Mouse (Mus musculus): ENCODE data around the gene Crb3.

Crb3 gene

DNA sequence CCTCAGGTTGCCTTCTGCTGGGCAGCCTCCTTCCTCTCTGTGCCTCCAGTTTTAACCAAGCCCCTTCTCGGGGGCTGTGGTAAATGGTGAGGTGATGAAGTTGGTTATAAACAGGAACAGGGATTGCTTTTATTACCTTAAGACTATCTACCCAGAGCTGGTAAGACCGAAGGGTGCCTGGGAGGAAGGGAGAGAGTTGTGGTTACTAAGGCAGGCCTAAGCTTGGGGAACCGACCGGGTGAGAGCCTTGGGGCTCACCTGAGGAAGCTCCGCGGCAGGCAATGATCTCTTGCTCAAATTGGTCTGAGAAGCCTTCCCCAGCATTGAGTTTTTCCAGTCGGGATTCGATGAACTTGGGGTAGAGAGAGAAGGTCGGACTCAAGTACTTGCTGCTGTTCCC, 11.4 kb downstream of the Crb3 start:
- no peaks in the 10 kb centered on the region for H3K9me3 ChIP-seq (ENCODE audit: low read length)
- H3K36me3 ChIP-seq (ENCODE audit: insufficient read depth, low read length) = peaks cover 8% of the 10 kb centered on the region; the same call in 1 of the 2 replicates
- H3K27me3 ChIP-seq (ENCODE audit: insufficient read depth, low read length) = peaks cover 30% of the 10 kb centered on the region
- H3K4me1 ChIP-seq (replicated peaks; ENCODE audit: low read depth, low read length) = peaks cover 59% of the 10 kb centered on the region
- peak overlapping the region; percentile 52 for H3K4me3 ChIP-seq (replicated peaks; ENCODE audit: low read length)
- no peak for TF ChIP-seq NANOG (IDR thresholded peaks at IDR 0.05; ENCODE audit: borderline replicate concordance, low read length)
- no peak for TF ChIP-seq POU5F1 (IDR thresholded peaks at IDR 0.05; ENCODE audit: borderline replicate concordance, low read length)
- TF ChIP-seq CTCF (conservative IDR thresholded peaks at IDR 0.05; ENCODE audit: low read length) = no peak

DNA sequence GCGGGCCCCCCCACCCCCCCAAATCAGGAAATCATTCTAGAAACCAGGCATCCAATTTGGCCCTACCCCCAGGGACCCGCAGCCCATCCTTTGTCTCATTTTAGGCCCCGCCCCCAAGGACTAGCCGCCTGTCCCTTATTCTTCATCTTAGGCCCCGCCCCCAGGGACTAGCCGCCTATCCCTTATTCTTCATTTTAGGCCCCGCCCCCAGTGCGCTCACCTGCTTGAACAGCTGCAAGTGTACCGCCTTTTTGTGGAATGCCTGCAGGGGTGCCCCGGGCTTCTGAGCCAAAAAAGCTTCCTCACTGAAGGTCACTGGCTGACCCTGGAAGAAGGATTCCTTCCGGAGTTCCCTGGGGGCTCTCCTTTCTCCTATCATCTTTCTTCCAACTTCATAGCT, 11.8 kb downstream of the Crb3 start:
- peaks cover 30% of the 10 kb centered on the region for H3K27me3 ChIP-seq (ENCODE audit: insufficient read depth, low read length)
- H3K4me3 ChIP-seq (replicated peaks; ENCODE audit: low read length) = peak overlapping the region; percentile 26; the same call in 1 of the 2 replicates
- no peaks in the 10 kb centered on the region for H3K9me3 ChIP-seq (ENCODE audit: low read length)
- no peak for TF ChIP-seq POU5F1 (IDR thresholded peaks at IDR 0.05; ENCODE audit: borderline replicate concordance, low read length)
- TF ChIP-seq CTCF (conservative IDR thresholded peaks at IDR 0.05; ENCODE audit: low read length) = no peak
- TF ChIP-seq NANOG (IDR thresholded peaks at IDR 0.05; ENCODE audit: borderline replicate concordance, low read length) = peak; percentile 16; the same call in 1 of the 2 replicates
- peaks cover 5% of the 10 kb centered on the region; the same call in 1 of the 2 replicates for H3K36me3 ChIP-seq (ENCODE audit: insufficient read depth, low read length)
- H3K4me1 ChIP-seq (replicated peaks; ENCODE audit: low read depth, low read length) = peaks cover 55% of the 10 kb centered on the region

DNA sequence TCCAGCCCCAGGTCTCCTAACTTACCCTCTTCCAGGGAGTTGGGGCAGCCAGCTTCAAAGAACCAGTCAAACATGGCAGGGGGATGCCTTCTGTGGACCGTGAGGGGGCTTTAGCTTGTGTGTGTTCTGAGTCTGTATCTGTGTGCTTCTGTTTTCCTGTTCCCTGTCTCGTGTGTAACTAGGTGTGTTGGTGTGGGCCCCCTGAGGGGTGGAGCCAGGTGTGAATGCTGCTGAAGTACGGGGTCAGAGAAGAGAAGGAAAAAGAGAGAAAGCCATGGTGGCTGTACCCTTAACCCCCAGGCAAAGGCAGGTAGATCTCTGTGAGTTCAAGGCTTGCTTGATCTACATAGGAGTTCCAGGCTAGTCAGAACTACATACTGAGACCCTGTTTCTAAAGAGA, 18.0 kb downstream of the Crb3 start:
- no peak for TF ChIP-seq NANOG (IDR thresholded peaks at IDR 0.05; ENCODE audit: borderline replicate concordance, low read length)
- no peak for TF ChIP-seq POU5F1 (IDR thresholded peaks at IDR 0.05; ENCODE audit: borderline replicate concordance, low read length)
- no peak for TF ChIP-seq CTCF (conservative IDR thresholded peaks at IDR 0.05; ENCODE audit: low read length)
- H3K4me1 ChIP-seq (replicated peaks; ENCODE audit: low read depth, low read length) = peaks cover 61% of the 10 kb centered on the region
- no peaks in the 10 kb centered on the region for H3K36me3 ChIP-seq (ENCODE audit: insufficient read depth, low read length)
- H3K4me3 ChIP-seq (replicated peaks; ENCODE audit: low read length) = no peak overlapping the region
- H3K27me3 ChIP-seq (ENCODE audit: insufficient read depth, low read length) = peaks cover 41% of the 10 kb centered on the region
- no peaks in the 10 kb centered on the region for H3K9me3 ChIP-seq (ENCODE audit: low read length)

DNA sequence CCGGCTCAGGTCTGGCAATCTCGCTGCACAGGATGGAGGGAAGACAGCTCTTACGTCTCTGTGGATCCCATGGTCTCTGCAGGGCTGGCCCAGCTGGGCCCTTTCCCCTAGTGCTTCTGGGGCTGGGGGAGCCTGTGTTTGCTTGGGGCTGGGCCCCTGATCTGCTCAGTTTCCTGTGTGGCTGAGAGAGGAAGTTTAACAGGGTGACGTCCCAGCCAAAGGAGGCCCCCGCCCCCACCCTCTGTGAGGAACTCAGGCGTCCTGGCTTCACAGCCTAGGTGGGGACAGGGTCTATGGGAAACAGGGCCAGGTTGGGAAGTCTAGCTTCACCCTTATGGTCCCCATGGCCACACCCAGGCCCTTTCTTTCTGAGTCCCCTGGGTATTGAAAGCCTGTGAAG, 19.4 kb downstream of the Crb3 start, which contains the start of gene Dennd1c:
Gene Dennd1c (minus strand): TSS at position 179 of the 400 bp plus-strand sequence.
- TF ChIP-seq CTCF (conservative IDR thresholded peaks at IDR 0.05; ENCODE audit: low read length) (no peak), NANOG (IDR thresholded peaks at IDR 0.05; ENCODE audit: borderline replicate concordance, low read length) (no peak), POU5F1 (IDR thresholded peaks at IDR 0.05; ENCODE audit: borderline replicate concordance, low read length) (no peak)
- H3K9me3 ChIP-seq (ENCODE audit: low read length) = no peaks in the 10 kb centered on the region
- peaks cover 35% of the 10 kb centered on the region for H3K27me3 ChIP-seq (ENCODE audit: insufficient read depth, low read length)
- no peaks in the 10 kb centered on the region for H3K36me3 ChIP-seq (ENCODE audit: insufficient read depth, low read length)
- no peak within 1 kb of the TSS for H3K4me3 ChIP-seq (replicated peaks; ENCODE audit: low read length)
- peaks cover 53% of the 10 kb centered on the region for H3K4me1 ChIP-seq (replicated peaks; ENCODE audit: low read depth, low read length)

DNA sequence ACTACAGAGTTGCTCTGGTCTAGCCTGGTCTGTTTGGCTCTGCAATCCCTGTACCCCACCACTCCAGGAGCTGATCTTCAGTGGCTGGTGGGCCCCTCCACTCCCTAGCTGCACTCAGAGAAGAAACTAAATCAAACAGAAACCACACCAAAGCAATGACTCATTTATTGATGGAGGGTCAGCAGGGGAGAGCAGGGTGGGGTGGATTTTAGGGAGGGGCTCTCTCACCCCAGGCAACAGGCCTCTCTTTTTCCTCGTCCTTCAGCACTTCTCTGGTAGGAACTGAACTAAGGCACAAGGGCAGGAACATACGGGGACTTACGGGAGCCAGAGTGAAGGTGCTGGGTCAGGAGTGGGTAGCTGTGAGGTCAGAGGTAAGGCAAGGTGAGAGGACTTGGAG, 21.0 kb downstream of the Crb3 start:
- H3K27me3 ChIP-seq (ENCODE audit: insufficient read depth, low read length) = peaks cover 39% of the 10 kb centered on the region
- H3K9me3 ChIP-seq (ENCODE audit: low read length) = no peaks in the 10 kb centered on the region
- peaks cover 43% of the 10 kb centered on the region for H3K4me1 ChIP-seq (replicated peaks; ENCODE audit: low read depth, low read length)
- no peaks in the 10 kb centered on the region for H3K36me3 ChIP-seq (ENCODE audit: insufficient read depth, low read length)
- no peak for TF ChIP-seq NANOG (IDR thresholded peaks at IDR 0.05; ENCODE audit: borderline replicate concordance, low read length)
- TF ChIP-seq CTCF (conservative IDR thresholded peaks at IDR 0.05; ENCODE audit: low read length) = no peak
- TF ChIP-seq POU5F1 (IDR thresholded peaks at IDR 0.05; ENCODE audit: borderline replicate concordance, low read length) = no peak
- no peak overlapping the region for H3K4me3 ChIP-seq (replicated peaks; ENCODE audit: low read length)

DNA sequence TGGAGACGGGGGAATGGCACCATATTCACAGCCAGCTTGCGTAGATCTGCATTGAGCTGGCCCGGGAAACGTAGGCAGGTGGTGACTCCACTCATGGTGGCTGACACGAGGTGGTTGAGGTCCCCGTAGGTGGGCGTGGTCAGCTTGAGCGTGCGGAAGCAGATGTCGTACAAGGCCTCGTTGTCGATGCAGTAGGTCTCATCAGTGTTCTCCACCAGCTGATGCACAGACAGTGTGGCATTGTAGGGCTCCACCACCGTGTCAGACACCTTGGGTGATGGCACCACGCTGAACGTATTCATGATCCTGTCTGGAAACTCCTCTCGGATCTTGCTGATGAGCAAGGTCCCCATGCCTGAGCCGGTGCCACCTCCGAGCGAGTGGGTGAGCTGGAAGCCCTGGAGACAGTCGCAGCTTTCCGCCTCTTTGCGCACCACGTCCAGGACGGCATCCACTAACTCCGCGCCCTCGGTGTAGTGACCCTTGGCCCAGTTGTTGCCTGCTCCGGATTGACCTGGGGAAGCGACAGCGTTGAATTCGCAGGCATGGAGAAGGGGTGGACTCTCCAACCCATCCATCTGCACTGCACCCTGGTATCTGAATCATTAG, 22.4 kb downstream of the Crb3 start:
- Histone ChIP-seq H3K36me3 (ENCODE audit: insufficient read depth, low read length) (no peaks in the 10 kb centered on the region), H3K9me3 (ENCODE audit: low read length) (no peaks in the 10 kb centered on the region), H3K4me1 (replicated peaks; ENCODE audit: low read depth, low read length) (peaks cover 43% of the 10 kb centered on the region), H3K27me3 (ENCODE audit: insufficient read depth, low read length) (peaks cover 44% of the 10 kb centered on the region), H3K4me3 (replicated peaks; ENCODE audit: low read length) (no peak overlapping the region; the same call in 1 of the 2 replicates)
- TF ChIP-seq CTCF (conservative IDR thresholded peaks at IDR 0.05; ENCODE audit: low read length) (no peak), NANOG (IDR thresholded peaks at IDR 0.05; ENCODE audit: borderline replicate concordance, low read length) (no peak), POU5F1 (IDR thresholded peaks at IDR 0.05; ENCODE audit: borderline replicate concordance, low read length) (no peak)

DNA sequence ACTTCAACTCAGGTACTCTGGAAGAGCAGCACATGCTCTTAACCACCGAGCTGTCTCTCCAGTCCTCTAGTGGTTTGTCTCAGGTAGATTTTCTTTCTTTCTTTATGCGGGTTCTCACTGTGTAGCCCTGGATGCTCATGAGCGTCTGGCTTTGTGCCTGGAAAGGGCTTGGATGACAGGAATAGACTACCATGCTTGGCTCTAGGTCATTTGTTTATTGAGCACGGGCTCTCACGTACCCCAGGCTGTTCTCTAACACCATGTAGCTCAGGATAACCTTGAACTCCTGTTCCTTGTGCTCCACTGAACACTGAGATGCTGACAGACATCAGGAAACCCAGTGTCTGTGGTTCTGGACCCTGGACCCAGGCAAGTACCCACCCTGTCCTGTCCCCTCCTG, 23.6 kb downstream of the Crb3 start:
- peaks cover 45% of the 10 kb centered on the region for H3K27me3 ChIP-seq (ENCODE audit: insufficient read depth, low read length)
- H3K9me3 ChIP-seq (ENCODE audit: low read length) = no peaks in the 10 kb centered on the region
- no peak overlapping the region for H3K4me3 ChIP-seq (replicated peaks; ENCODE audit: low read length)
- H3K4me1 ChIP-seq (replicated peaks; ENCODE audit: low read depth, low read length) = peaks cover 48% of the 10 kb centered on the region
- no peaks in the 10 kb centered on the region for H3K36me3 ChIP-seq (ENCODE audit: insufficient read depth, low read length)
- TF ChIP-seq CTCF (conservative IDR thresholded peaks at IDR 0.05; ENCODE audit: low read length) = no peak
- no peak for TF ChIP-seq NANOG (IDR thresholded peaks at IDR 0.05; ENCODE audit: borderline replicate concordance, low read length)
- TF ChIP-seq POU5F1 (IDR thresholded peaks at IDR 0.05; ENCODE audit: borderline replicate concordance, low read length) = no peak

DNA sequence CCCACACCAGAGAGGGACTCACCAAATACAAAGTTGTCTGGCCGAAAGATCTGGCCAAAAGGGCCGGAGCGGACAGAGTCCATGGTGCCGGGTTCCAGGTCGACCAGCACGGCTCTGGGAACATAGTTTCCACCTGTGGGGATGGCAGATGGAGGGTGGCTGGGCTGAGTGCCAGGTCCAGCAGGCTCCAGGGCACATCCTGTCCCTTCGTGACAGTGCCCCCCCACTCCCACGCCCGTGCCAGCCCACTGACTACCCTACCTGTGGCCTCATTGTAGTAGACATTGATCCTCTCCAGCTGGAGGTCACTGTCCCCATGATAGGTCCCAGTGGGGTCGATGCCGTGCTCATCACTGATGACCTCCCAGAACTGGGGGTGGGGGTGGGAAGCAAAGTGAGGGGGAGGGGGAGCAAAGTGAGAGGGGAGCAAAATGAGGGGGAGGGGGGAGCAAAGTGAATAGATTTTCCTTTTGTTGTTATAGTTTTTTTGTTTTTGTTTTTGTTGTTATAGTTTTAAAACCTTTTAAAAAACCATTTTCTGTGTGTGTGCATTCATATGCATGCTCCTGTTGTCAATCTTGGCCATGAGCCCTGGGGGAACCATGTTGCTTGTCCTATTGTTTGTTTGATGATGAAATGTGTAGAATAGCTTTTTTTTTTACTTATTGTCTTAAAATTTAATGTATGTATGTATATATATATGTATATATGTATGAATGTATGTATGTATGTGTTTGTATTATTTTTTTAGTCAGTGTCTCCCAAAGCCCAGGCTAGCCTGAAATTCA, 27.3 kb downstream of the Crb3 start:
- Histone ChIP-seq H3K9me3 (ENCODE audit: low read length) (no peaks in the 10 kb centered on the region), H3K27me3 (ENCODE audit: insufficient read depth, low read length) (peaks cover 72% of the 10 kb centered on the region), H3K4me1 (replicated peaks; ENCODE audit: low read depth, low read length) (peaks cover 19% of the 10 kb centered on the region), H3K4me3 (replicated peaks; ENCODE audit: low read length) (no peak overlapping the region), H3K36me3 (ENCODE audit: insufficient read depth, low read length) (no peaks in the 10 kb centered on the region)
- no peak for TF ChIP-seq POU5F1 (IDR thresholded peaks at IDR 0.05; ENCODE audit: borderline replicate concordance, low read length)
- TF ChIP-seq CTCF (conservative IDR thresholded peaks at IDR 0.05; ENCODE audit: low read length) = no peak
- TF ChIP-seq NANOG (IDR thresholded peaks at IDR 0.05; ENCODE audit: borderline replicate concordance, low read length) = no peak
